Comparison of ENCODE assay signal across 7 mouse cellular contexts in genomic region chr4:47151553-47152183, GRCm38 (mm10). TPM values are rescaled to one million over a fixed set of nuclear protein-coding genes. Genes with fewer than 3 reads are reported as not detected.
DNase-seq lines count a peak whose midpoint lies in the region; ATAC-seq and TF ChIP-seq lines count a peak whose summit lies in the region.

No protein-coding gene starts in this region.

- H3K36me3 ChIP-seq in C2C12 (ENCODE audit: control insufficient read depth, insufficient read depth): no peaks in the 10 kb centered on the region
- H3K36me3 ChIP-seq in hindbrain, embryonic 11.5 days (ENCODE audit: control insufficient read depth, insufficient read depth, low read length): no peaks in the 10 kb centered on the region

- H3K79me3 ChIP-seq in C2C12 (ENCODE audit: low read depth): no peaks in the 10 kb centered on the region

- H3K27ac ChIP-seq in hindbrain, embryonic 11.5 days (ENCODE audit: low read depth, low read length): no peak overlapping the region

- WGBS in hindbrain, embryonic 11.5 days: 83% methylated on average over 8 of the region's 8 CpGs

- DNase-seq in adrenal gland, postnatal 10 days: peak; percentile 35
- DNase-seq in heart, postnatal 36 days: peak; percentile 43 to 59
- peak; percentile 72 for DNase-seq in lung, postnatal 25 days (ENCODE audit: low spot score)
- no peak for DNase-seq in embryo, embryonic 10.5 days (ENCODE audit: low spot score)
- no peak for DNase-seq in hindbrain, embryonic 11.5 days (ENCODE audit: low spot score)
- no peak for DNase-seq in cerebellum, adult 11-12 months

- H3K4me1 ChIP-seq in hindbrain, embryonic 11.5 days (replicated peaks; ENCODE audit: control insufficient read depth, insufficient read depth, low read length): no peaks in the 10 kb centered on the region

- intact Hi-C loops in heart, postnatal 36 days (cut with DNase I): loop anchor here (5.0 kb wide), 2 partner anchors 56 to 101 kb away; partner anchors contain the start of gene Col15a1

- no peaks in the 10 kb centered on the region for H3K9me3 ChIP-seq in hindbrain, embryonic 11.5 days (ENCODE audit: control insufficient read depth, low read length)

- TF ChIP-seq CTCF in C2C12 (IDR thresholded peaks at IDR 0.05; ENCODE audit: control insufficient read depth, insufficient read depth, insufficient read length): no peak

- H3K9ac ChIP-seq in hindbrain, embryonic 11.5 days (ENCODE audit: low read depth, low read length): no peak overlapping the region

- H3K4me3 ChIP-seq in C2C12 (ENCODE audit: insufficient read depth, poor library complexity, severe bottlenecking): no peak overlapping the region
- H3K4me3 ChIP-seq in hindbrain, embryonic 11.5 days (ENCODE audit: low read depth, low read length): no peak overlapping the region

- H3K4me2 ChIP-seq in hindbrain, embryonic 11.5 days (replicated peaks; ENCODE audit: low read depth, low read length): no peak overlapping the region

- H3K27me3 ChIP-seq in C2C12 (ENCODE audit: control insufficient read depth, insufficient read depth, insufficient read length): no peaks in the 10 kb centered on the region
- H3K27me3 ChIP-seq in hindbrain, embryonic 11.5 days (ENCODE audit: control insufficient read depth, insufficient read depth, low read length): no peaks in the 10 kb centered on the region

- no peak overlapping the region for H3ac ChIP-seq in C2C12 (ENCODE audit: control insufficient read depth, insufficient read length, low read depth)

- no peak for ATAC-seq in hindbrain, embryonic 11.5 days (ENCODE audit: low FRiP score)

- H3K79me2 ChIP-seq in C2C12 (ENCODE audit: control insufficient read depth, insufficient read depth): no peaks in the 10 kb centered on the region

TF ChIP-seq in C2C12, 6 proteins besides CTCF, POLR2A, EP300 and RAD21:
- TF ChIP-seq USF1 (IDR thresholded peaks at IDR 0.05; ENCODE audit: low read depth) (peak; percentile 32), MAX (IDR thresholded peaks at IDR 0.05) (no peak), MYOG (IDR thresholded peaks at IDR 0.05; ENCODE audit: control insufficient read depth, extremely low read depth, insufficient read length) (no peak), CEBPB (IDR thresholded peaks at IDR 0.05; ENCODE audit: low read depth) (peak; percentile 89)

RNA-seq across cellular contexts. Expression of gene Col15a1, which starts 56.3 kb away (rescaled TPM):
- 0.05 TPM for polyA plus RNA-seq in C2C12 (2012; fragmentation: generic; extraction: Trizol)
- total RNA-seq in adrenal gland, postnatal 10 days (2021): 100 to 1,000 TPM; 109 to 154 TPM
- total RNA-seq in heart, postnatal 36 days (2021): 100 to 1,000 TPM in 1 of 2 experiments, 10 to 100 TPM in 1; 91.2 to 101 TPM
- polyA plus RNA-seq in hindbrain, embryonic 11.5 days (2014; fragmentation: Nextera tagmentation; extraction: Ambion mirVana): 4.6 and 5.9 TPM in 2 replicates

RNA-seq across cellular contexts. Expression of gene Galnt12, which starts 60.0 kb away (rescaled TPM):
- 0.01 TPM for polyA plus RNA-seq in C2C12 (2012; fragmentation: generic; extraction: Trizol)
- total RNA-seq in adrenal gland, postnatal 10 days (2021): 1 to 10 TPM; 1.1 to 2.2 TPM
- under 1 TPM; 0.19 to 0.47 TPM for total RNA-seq in heart, postnatal 36 days (2021)
- polyA plus RNA-seq in hindbrain, embryonic 11.5 days (2014; fragmentation: Nextera tagmentation; extraction: Ambion mirVana): 2.7 and 2.8 TPM in 2 replicates

Comparison
In these comparisons a context has a peak if more than half of its experiments do, and no peak if none do; other contexts are left out.
1. DNase-seq: peak in adrenal gland, postnatal 10 days (single experiment), heart, postnatal 36 days (2 of 2) and lung, postnatal 25 days (single experiment); none in embryo, embryonic 10.5 days (single experiment), hindbrain, embryonic 11.5 days (single experiment) and cerebellum, adult 11-12 months (single experiment).